21 mouse cellular contexts compared by ENCODE assay signal in the genomic region with DNA sequence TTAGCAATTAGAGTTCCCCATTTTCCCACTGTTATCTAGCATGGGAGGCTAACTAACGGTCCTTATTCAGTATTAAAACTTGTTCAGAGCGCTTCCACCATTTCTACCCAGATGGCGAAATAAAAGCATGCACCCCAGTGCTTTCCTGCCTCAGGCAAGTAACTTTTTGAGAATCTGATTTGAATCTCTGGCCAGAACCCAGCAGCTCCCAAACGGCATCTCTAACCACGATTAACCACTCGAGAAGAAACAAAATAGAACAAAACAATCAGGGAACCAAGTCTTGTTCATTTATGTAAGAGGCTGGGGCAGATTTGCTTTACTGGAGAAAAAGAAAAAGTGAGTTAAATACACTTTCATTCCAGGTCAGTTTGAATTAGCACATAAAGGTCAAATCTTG. TPM values are rescaled to one million over a fixed set of nuclear protein-coding genes. Genes with fewer than 3 reads are reported as not detected.
DNase-seq lines count a peak whose midpoint lies in the region; ATAC-seq lines count a peak whose summit lies in the region.
"Had no signal": no experiment of that assay in that cellular context is flagged by ENCODE, and none has a peak within 500 bp of the region (broad histone marks: within the 10 kb centered on the region; RNA-seq: fewer than 3 reads in every experiment).

No protein-coding gene starts in this region.

- no peak for ATAC-seq in forebrain, embryonic 15.5 days (replicated peaks)
- no peak for ATAC-seq in forebrain, embryonic 12.5 days (ENCODE audit: low FRiP score)
- no peak for ATAC-seq in kidney, embryonic 15.5 days (replicated peaks; ENCODE audit: low FRiP score)
- peak; percentile 36; the same call in 1 of the 2 replicates for ATAC-seq in granulocyte monocyte progenitor cell, adult 5-6 weeks (replicated peaks; ENCODE audit: poor library complexity, severe bottlenecking)
- ATAC-seq in frontal cortex, adult (ENCODE audit: low TSS enrichment), result no peak
- ATAC-seq: hindbrain, embryonic 16.5 days; intestine, postnatal 0 days; midbrain, embryonic 16.5 days had no signal

- no peaks in the 10 kb centered on the region for H3K9me3 ChIP-seq in forebrain, embryonic 15.5 days
- no peaks in the 10 kb centered on the region for H3K9me3 ChIP-seq in forebrain, embryonic 12.5 days
- H3K9me3 ChIP-seq in kidney, embryonic 15.5 days (replicated peaks), result no peaks in the 10 kb centered on the region
- H3K9me3 ChIP-seq in midbrain, embryonic 10.5 days (replicated peaks), result no peaks in the 10 kb centered on the region
- H3K9me3 ChIP-seq: limb, embryonic 10.5 days; neural tube, embryonic 15.5 days had no signal

- no peaks in the 10 kb centered on the region for H3K36me3 ChIP-seq in forebrain, embryonic 15.5 days
- H3K36me3 ChIP-seq in forebrain, embryonic 12.5 days (replicated peaks), result peaks cover 25% of the 10 kb centered on the region
- peaks cover 4% of the 10 kb centered on the region for H3K36me3 ChIP-seq in kidney, embryonic 15.5 days
- peaks cover 34% of the 10 kb centered on the region for H3K36me3 ChIP-seq in midbrain, embryonic 10.5 days
- H3K36me3 ChIP-seq: limb, embryonic 10.5 days had no signal

- no peak overlapping the region for H3K9ac ChIP-seq in forebrain, embryonic 15.5 days (replicated peaks)
- no peak overlapping the region for H3K9ac ChIP-seq in forebrain, embryonic 12.5 days
- H3K9ac ChIP-seq in kidney, embryonic 15.5 days, result no peak overlapping the region
- H3K9ac ChIP-seq: neural tube, embryonic 15.5 days had no signal

- H3K4me3 ChIP-seq in forebrain, embryonic 15.5 days, result no peak overlapping the region
- no peak overlapping the region for H3K4me3 ChIP-seq in forebrain, embryonic 12.5 days (replicated peaks)
- H3K4me3 ChIP-seq in kidney, embryonic 15.5 days (replicated peaks), result no peak overlapping the region
- no peak overlapping the region for H3K4me3 ChIP-seq in midbrain, embryonic 10.5 days
- H3K4me3 ChIP-seq: heart, adult 2 months; limb, embryonic 10.5 days; neural tube, embryonic 15.5 days had no signal

- WGBS in forebrain, embryonic 15.5 days, result 29% methylated on average over 6 of the region's 6 CpGs
- 64% methylated on average over 6 of the region's 6 CpGs for WGBS in forebrain, embryonic 12.5 days
- 80% methylated on average over 6 of the region's 6 CpGs for WGBS in kidney, embryonic 15.5 days
- 84% methylated on average over 6 of the region's 6 CpGs for WGBS in midbrain, embryonic 10.5 days

- H3K4me2 ChIP-seq in forebrain, embryonic 15.5 days (replicated peaks), result no peak overlapping the region
- no peak overlapping the region for H3K4me2 ChIP-seq in forebrain, embryonic 12.5 days
- H3K4me2 ChIP-seq in kidney, embryonic 15.5 days, result no peak overlapping the region
- H3K4me2 ChIP-seq: neural tube, embryonic 15.5 days had no signal

- peak; percentile 44 for DNase-seq in kidney, adult 9 months
- DNase-seq in Muller cell, postnatal 12 days (ENCODE audit: inconsistent ontology term), result peak; percentile 76
- no peak for DNase-seq in midbrain, embryonic 10.5 days (ENCODE audit: low spot score)
- DNase-seq: B cell, adult 2 months; heart, adult 2 months; heart, postnatal 10 days; kidney, postnatal 14 days; lung, adult 18-20 months; lung, postnatal 14 days; right cerebral cortex, postnatal 14 days; thymus, postnatal 36 days had no signal

- no peaks in the 10 kb centered on the region for H3K27me3 ChIP-seq in forebrain, embryonic 15.5 days
- H3K27me3 ChIP-seq in forebrain, embryonic 12.5 days, result no peaks in the 10 kb centered on the region
- H3K27me3 ChIP-seq in kidney, embryonic 15.5 days, result no peaks in the 10 kb centered on the region
- no peaks in the 10 kb centered on the region for H3K27me3 ChIP-seq in midbrain, embryonic 10.5 days (ENCODE audit: low read depth, poor library complexity, severe bottlenecking)
- H3K27me3 ChIP-seq: neural tube, embryonic 15.5 days had no signal

- peaks cover 24% of the 10 kb centered on the region for H3K4me1 ChIP-seq in forebrain, embryonic 15.5 days
- H3K4me1 ChIP-seq in forebrain, embryonic 12.5 days, result peaks cover 10% of the 10 kb centered on the region
- peaks cover 9% of the 10 kb centered on the region for H3K4me1 ChIP-seq in kidney, embryonic 15.5 days
- H3K4me1 ChIP-seq in midbrain, embryonic 10.5 days, result peaks cover 5% of the 10 kb centered on the region; the same call in 1 of the 2 replicates
- H3K4me1 ChIP-seq: limb, embryonic 10.5 days had no signal

- H3K27ac ChIP-seq in forebrain, embryonic 15.5 days (replicated peaks), result peak overlapping the region; percentile 2; the same call in 1 of the 2 replicates
- no peak overlapping the region for H3K27ac ChIP-seq in forebrain, embryonic 12.5 days
- no peak overlapping the region for H3K27ac ChIP-seq in kidney, embryonic 15.5 days
- H3K27ac ChIP-seq in midbrain, embryonic 10.5 days (replicated peaks), result no peak overlapping the region
- H3K27ac ChIP-seq: heart, adult 2 months; limb, embryonic 10.5 days; neural tube, embryonic 15.5 days had no signal

RNA-seq across cellular contexts. Expression of gene Ston2, which starts 44.1 kb away (rescaled TPM):
- 6.2 and 7.5 TPM in 2 replicates for polyA plus RNA-seq in forebrain, embryonic 15.5 days (2015; fragmentation: Nextera tagmentation; extraction: Ambion mirVana)
- polyA plus RNA-seq in forebrain, embryonic 12.5 days (2016; fragmentation: Nextera tagmentation; extraction: Ambion mirVana), result 11.9 and 14.2 TPM in 2 replicates
- 11.2 and 12.4 TPM in 2 replicates for polyA plus RNA-seq in kidney, embryonic 15.5 days (2015; fragmentation: Nextera tagmentation; extraction: Ambion mirVana)
- 7.6 and 17.4 TPM in 2 replicates for total RNA-seq in granulocyte monocyte progenitor cell, adult 5-6 weeks (2014; fragmentation: Nextera tagmentation)
- total RNA-seq in granulocyte monocyte progenitor cell, adult 5-6 weeks (2017), result 2.9 and 6.9 TPM in 2 replicates
- polyA plus RNA-seq in midbrain, embryonic 10.5 days (2016; fragmentation: Nextera tagmentation; extraction: Ambion mirVana), result 9.4 and 9.9 TPM in 2 replicates
